Mouse (Mus musculus) ES-E14 (cell line): ENCODE measurements around the gene Gm42688.

Experiments
- CHD2 ChIP-seq: IDR thresholded peaks from 2 replicates; pipeline ENCODE4 v1.6.1; 2014; ENCODE audit warnings: mild to moderate bottlenecking, low read depth, low read length, inconsistent platforms
- HCFC1 ChIP-seq: IDR thresholded peaks from 2 replicates; pipeline ENCODE4 v1.6.1; 2012; ENCODE audit warnings: low read length, inconsistent platforms, borderline replicate concordance; ENCODE audit not compliant: insufficient read depth
- ZNF384 ChIP-seq: IDR thresholded peaks from 2 replicates; pipeline ENCODE4 v1.6.1; 2012; ENCODE audit warnings: low read depth, low read length, inconsistent platforms

DNA sequence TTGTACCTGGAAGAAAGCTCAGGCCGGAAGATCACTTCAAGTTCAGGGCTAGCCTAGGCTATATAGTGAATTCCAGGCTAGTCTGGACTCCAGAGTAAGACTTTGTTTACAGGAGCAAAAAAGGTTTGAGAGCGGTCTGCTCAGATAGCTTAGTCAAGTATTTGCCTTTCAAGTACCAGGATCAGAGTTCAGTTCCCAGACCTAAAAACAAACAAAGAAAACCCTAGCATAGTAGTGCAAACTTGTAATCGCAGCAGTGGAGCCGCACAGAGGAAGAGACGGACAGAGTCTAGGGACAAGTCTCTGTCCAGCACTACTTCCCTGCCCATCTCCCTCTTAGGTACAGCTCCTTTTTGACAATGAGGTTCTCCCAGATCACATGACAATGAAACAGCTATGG, 21.2 kb upstream of the Gm42688 start:
- TF ChIP-seq ZNF384 (no peak), CHD2 (no peak), HCFC1 (no peak)
